Mouse (Mus musculus) R1 (cell line): ENCODE results near the gene Cox4i2.

Source experiments
- DNase-seq: peaks from one replicate; pipeline ENCODE4 v3.0.0-alpha.2; 2018; ENCODE audit warnings: low read depth, low spot score

Cox4i2 gene

DNA sequence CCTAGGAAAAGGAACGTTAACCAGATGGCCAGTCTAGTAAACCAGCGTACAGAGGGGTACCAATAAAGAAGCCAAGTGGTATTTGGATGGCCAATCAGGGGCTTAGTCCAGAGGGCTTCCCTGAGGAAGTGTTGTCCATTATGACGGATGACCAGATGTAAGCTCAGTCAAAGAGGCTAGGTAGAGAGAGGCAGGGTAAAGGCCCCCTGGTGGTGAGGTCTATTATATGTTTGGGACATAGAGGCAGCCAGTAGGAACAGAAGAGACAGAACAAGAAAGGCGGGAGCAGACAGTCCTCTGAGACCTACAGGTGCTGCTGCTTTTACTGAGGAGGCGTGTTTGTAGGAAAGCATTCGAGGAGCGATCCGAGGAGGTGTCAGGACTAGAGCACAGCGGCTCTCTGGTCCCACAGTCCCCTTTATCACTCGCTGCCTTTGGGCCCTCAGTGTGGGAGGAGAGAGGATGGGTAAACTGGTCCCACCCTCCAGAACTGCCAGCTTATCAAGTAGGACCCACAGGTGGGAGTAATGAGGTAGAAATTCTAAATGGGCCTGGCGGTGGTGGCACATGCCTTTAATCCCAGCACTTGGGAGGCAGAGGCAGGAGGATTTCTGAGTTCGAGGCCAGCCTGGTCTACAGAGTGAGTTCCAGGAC, 13.8 kb downstream of the Cox4i2 start:
- DNase-seq, result peak; percentile 90

GRCm38 (mm10) chr2:152769677-152770076, 15.7 kb downstream of the Cox4i2 start:
- DNase-seq, result peak; percentile 86

GRCm38 (mm10) chr2:152771571-152771970, 17.6 kb downstream of the Cox4i2 start:
- DNase-seq, result no peak

DNA sequence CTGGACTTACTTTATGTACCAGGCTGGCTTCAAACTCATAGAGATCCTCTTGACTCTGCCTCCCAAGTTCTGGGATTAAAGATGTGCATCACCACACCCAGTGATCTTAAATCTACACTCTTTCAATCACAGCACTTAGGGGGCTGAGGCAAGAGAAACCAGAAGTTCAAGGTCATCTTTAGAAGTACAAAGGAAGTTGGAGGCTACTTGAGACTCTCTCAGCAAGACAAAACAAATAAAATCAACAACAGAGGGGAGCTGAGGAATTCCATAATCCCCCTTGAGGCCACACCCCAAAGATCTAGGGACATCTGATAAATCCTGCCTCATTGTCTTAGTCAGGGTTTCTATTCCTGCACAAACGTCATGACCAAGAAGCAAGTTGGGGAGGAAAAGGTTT, 18.3 kb downstream of the Cox4i2 start:
- DNase-seq, result peak; percentile 97

DNA sequence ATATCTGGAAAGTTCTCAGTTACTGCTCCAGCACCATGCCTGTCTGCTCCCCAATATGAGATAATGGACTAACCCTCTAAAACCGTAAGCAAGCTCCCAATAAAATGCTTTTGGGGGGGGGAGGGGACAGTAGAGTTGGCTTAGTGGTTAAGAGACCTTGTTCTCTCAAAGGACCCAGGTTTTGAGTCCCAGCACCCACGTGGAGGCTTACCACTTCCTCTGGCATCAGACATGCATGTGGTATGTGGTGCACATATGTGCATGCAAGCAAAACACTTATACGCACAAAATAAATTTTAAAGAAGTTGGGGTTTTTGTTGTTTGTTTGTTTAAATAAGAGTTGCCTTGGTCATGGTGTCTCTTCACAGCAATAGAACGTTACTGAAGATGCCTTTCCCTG, 21.4 kb downstream of the Cox4i2 start:
- DNase-seq, result no peak

- no peak for DNase-seq
These were observed 22.0 kb downstream of the Cox4i2 start for GRCm38 (mm10) chr2:152776019-152776418.

DNA sequence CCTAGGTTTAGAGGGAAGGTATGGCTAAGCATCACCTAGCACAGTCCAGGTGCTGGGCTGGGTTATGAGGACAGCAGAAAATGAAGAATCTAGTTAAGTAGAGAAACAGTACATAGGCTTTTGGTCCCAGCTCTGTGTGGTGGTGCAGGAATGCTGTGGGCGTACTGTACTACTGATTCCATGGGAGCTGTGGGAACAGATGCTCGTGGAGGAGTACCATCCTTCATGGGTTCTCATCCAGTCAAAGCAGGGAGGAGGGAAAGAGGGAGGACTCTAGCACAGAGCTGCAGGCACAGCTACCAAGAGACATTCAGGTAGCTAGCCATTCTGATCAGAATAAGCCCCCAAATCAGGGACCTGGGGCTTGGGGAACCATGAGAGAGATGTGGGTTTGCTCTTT, 22.5 kb downstream of the Cox4i2 start:
- DNase-seq, result no peak

GRCm38 (mm10) chr2:152777081-152777480, 23.1 kb downstream of the Cox4i2 start:
- no peak for DNase-seq

GRCm38 (mm10) chr2:152780466-152780865, 26.5 kb downstream of the Cox4i2 start:
- no peak for DNase-seq

DNA sequence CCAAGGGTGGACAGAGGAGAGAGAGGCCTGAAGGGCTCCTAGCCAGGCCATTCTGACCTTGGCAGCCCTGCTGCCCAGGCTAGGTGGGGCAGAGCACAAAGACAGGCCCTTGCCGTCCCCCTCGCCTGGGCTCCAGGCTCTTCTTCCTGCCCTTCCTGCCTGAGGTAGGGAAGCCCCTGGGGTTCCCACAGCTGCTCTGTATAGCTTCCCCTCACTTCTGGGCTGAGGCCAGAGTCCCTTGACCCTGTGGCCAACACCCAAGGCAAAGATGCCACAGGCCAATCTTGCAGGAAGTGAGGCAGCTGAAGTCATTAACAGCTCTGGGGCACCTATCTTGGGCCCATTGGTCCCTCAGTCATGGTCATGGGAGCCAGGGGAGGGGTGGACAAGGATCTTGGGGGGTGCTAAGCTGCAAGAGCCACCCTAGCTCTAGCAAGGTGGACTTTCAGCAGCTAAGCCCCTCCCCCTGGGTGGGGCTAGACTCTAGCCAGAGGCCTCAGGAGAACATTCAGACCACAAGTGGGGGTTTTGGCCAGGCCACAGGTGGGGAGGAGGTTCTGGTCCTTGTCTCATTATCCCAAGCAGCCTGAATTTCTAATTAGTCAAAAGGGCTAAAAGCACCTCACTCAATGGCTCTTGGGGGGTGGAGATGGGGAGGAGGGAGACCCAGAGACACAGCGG, 27.2 kb downstream of the Cox4i2 start:
- DNase-seq, result no peak

- no peak for DNase-seq
These were observed 28.7 kb downstream of the Cox4i2 start for GRCm38 (mm10) chr2:152782656-152783055.

DNA sequence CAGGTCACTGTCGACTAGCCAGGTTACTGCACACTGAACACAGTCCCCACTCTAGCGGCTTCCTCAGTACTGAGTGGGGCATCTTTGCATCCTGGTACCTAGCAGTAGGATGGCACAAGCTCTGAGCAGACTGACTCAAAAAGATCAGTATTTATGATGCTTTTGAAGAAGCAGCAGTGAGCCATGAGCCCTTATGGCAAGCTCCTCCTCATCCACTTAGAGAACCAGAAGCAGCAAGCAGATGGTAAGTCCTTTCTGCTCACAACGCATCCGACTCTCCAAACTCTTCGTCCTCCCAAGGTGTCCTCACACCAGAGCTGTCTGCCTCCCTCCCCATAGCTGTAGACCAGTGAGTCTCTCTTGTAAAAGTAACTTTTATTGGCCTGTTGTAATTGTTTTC, 29.3 kb downstream of the Cox4i2 start:
- DNase-seq, result no peak

GRCm38 (mm10) chr2:152784640-152785039, 30.7 kb downstream of the Cox4i2 start:
- no peak for DNase-seq

DNA sequence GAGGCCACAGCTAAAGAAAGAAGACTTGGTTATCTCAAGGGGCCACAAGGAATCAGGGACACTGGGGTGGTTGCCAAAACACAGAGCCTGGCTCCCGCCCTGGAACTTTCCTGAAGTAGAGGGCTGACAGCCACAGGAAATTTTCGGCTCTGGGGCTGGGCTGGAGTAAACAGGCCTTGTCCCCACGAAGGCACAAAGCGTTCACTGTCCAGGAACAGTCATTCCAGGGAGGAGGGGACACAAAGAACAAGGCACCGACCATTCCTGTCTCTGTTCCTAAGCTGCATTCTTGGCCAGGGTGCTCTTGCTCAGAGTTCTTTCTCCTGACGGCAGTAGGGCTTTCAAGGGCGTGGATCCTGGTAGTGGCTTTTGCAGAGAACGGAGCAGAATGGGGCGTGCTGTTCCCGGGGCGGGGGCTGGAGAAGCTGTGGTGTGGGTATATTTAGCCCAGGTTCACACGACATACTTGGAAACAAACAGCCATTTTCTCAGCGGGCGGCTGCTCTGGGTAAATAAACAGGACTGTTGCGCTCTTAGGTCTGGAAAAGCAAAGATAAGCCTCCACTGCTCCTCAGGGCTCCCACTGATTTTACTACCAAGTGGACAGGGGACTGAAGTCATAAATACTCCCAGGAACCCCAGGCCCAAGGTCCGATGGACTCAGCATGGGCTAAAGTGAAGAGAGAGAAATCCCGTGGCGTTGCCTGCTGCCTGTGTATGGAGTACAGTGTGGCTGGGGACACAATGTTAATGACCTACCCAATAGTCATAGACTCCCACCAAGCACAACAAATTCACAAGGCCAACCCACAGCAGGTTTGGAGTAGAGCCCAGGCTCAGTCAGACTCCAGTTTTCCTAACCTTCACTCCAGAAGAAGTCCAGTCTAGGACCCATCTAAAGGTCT, 31.7 kb downstream of the Cox4i2 start:
- DNase-seq, result peak; percentile 75

DNA sequence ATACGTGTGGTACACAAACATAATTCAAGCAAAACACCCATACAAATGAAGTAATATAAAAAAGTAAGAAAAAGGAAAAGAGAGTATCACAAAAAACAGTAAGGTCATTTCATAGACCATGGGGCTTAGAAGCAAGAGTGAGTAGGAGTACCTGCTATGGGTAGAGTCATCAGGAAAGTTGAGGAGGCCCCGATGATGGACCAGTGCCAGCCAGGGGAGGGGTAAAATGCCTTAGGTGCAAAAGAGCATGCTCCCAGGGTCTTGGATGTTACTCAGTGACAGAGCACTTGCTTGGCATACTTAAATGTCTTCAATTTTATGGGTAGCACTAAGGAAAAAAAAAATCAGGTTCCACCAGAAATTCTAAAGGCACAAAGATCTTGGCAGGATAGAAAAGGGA, 33.2 kb downstream of the Cox4i2 start:
- no peak for DNase-seq

DNA sequence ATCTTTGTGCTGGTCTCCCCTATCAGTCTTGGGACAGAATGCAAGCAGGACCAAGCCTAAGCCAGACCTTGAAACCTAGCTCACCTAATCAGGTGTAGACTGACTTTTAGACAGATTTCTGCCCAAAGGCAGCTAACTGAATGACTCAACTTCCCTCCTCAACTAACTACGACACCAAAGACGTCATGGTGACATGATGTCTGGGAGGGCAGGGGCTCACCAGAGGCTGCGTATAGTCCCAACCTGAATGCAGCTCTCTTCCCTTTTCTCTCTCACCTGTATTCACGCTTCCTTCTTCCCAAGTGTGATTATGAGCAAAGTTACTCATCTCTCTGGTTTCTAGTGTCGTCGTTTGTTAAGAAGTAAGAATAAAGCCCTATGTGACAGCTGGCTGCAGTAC, 33.6 kb downstream of the Cox4i2 start:
- DNase-seq, result no peak

- no peak for DNase-seq
These were observed 35.0 kb downstream of the Cox4i2 start for GRCm38 (mm10) chr2:152788892-152789421.

GRCm38 (mm10) chr2:152789591-152789999, 35.6 kb downstream of the Cox4i2 start:
- DNase-seq, result no peak

- peak; percentile 90 for DNase-seq
These were observed 38.5 kb downstream of the Cox4i2 start for GRCm38 (mm10) chr2:152792461-152792860.

GRCm38 (mm10) chr2:152793381-152793780, 39.4 kb downstream of the Cox4i2 start:
- no peak for DNase-seq

DNA sequence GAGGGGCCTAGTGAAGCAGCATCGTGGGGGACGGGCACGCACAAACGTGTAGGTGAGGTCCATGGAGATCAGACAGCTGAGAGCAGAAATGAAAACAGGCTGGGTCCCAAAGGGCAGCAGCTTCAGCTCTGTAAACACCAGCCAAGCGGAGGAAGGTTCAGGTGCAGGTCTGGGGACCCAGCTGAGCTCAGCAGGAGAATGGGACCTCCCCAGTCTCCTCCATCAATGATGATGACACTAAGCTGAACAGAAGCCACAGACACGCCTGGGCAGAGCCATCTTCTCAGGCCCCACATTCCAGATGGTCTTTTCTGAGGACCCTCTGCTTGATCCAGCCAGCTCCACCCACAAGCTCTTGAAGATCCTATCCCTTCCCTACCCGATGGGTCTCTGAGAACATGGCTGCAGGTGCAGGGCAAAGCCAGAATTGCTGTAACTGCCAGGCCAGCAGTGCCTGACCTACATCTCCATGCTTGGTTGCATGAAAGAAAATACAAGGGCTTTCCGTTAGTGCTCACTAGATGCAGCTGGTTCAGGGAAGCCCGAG, 40.4 kb downstream of the Cox4i2 start:
- DNase-seq, result no peak

GRCm38 (mm10) chr2:152797589-152797988, 43.6 kb downstream of the Cox4i2 start:
- no peak for DNase-seq
